Mouse (Mus musculus): Measurements from ENCODE around the gene Ccdc9.

DNA sequence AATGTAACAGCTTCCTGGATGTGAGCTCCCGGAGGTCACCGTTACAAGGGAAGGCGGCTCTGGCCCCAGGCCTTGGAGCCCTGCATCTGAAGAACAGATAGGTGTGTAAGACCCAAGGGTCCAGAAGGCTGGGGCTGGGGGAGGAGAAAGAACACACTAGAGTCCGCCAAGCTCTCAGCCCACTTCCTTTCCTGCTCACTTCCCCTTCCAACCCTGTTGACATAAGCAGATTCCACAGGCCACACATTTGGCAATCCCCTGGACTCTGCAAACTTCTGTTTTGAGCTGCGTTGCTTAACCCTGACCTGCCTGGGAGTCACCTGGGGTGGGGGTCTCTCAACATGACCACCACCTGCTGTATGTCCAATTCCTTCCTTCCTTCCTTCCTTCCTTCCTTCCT is 42.5 kb downstream of the Ccdc9 start, which contains the start of gene C5ar2:
- TF ChIP-seq CTCF (IDR thresholded peaks at IDR 0.05; ENCODE audit: low read depth) (no peak), EP300 (IDR thresholded peaks at IDR 0.05; ENCODE audit: low read depth) (no peak)

All from liver, embryonic 14.5 days (tissue).